In the genomic region with DNA sequence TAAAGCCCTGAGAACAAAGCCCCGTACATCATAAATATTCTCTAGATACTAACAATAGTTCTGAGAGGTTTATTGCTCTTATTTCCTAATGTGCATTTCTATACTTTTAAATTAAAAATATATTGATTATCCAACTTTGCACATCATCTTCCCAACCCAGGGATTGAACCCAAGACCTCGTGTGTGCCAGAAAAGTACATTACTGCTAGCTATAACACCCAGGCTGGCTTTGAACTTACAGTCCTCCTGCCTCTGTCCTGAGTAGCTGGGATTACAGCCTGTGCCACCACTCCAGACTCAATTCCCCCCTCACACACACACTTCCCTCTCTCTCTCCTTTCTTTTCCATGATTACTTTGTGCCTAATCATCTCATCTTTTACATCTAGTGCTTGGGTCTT, we compare ENCODE assay signal across 28 mouse cellular contexts. TPM values are rescaled to one million over a fixed set of nuclear protein-coding genes. Genes with fewer than 3 reads are reported as not detected.
"Had no signal": no experiment of that assay in that cellular context is flagged by ENCODE, and none has a peak within 500 bp of the region (broad histone marks: within the 10 kb centered on the region; RNA-seq: fewer than 3 reads in every experiment).

No protein-coding gene starts in this region.

- H3K4me3 ChIP-seq: embryonic facial prominence, embryonic 10.5 days; embryonic facial prominence, embryonic 12.5 days; embryonic facial prominence, embryonic 13.5 days; embryonic facial prominence, embryonic 15.5 days; erythroblast, embryonic 14.5 days; forebrain, embryonic 10.5 days; forebrain, embryonic 12.5 days; forebrain, embryonic 13.5 days; forebrain, embryonic 15.5 days; gastrocnemius, adult 2 months; heart, adult 2 months had no signal

- H3K36me3 ChIP-seq: embryonic facial prominence, embryonic 10.5 days; embryonic facial prominence, embryonic 12.5 days; embryonic facial prominence, embryonic 13.5 days; embryonic facial prominence, embryonic 15.5 days; forebrain, embryonic 10.5 days; forebrain, embryonic 12.5 days; forebrain, embryonic 15.5 days had no signal

- H3K27me3 ChIP-seq: embryonic facial prominence, embryonic 12.5 days; embryonic facial prominence, embryonic 13.5 days; forebrain, embryonic 12.5 days; forebrain, embryonic 13.5 days; forebrain, embryonic 15.5 days had no signal

- DNase-seq: cerebellum, adult 8-10 months; cerebellum, adult 9-10 months; cerebellum, adult 9-11 months; cerebellum, postnatal 10 days; cerebellum, postnatal 14 days; cerebellum, postnatal 25 days; cerebellum, postnatal 36 days; embryo, embryonic 11 days; forebrain, postnatal 0 days; gastrocnemius, adult 2 months; gastrocnemius, postnatal 10 days; gastrocnemius, postnatal 14 days; gastrocnemius, postnatal 25 days; gastrocnemius, postnatal 36 days; heart, adult 2 months had no signal

- H3K9me3 ChIP-seq: embryonic facial prominence, embryonic 10.5 days; embryonic facial prominence, embryonic 12.5 days; embryonic facial prominence, embryonic 13.5 days; embryonic facial prominence, embryonic 15.5 days; forebrain, embryonic 10.5 days; forebrain, embryonic 12.5 days; forebrain, embryonic 13.5 days; forebrain, embryonic 15.5 days had no signal

- ATAC-seq: forebrain, embryonic 13.5 days; forebrain, embryonic 14.5 days; forebrain, embryonic 15.5 days; forebrain, embryonic 16.5 days; forebrain, postnatal 0 days had no signal

- H3K9ac ChIP-seq: embryonic facial prominence, embryonic 12.5 days; embryonic facial prominence, embryonic 13.5 days; embryonic facial prominence, embryonic 15.5 days; forebrain, embryonic 12.5 days; forebrain, embryonic 13.5 days; forebrain, embryonic 15.5 days; forebrain, postnatal 0 days had no signal

- H3K27ac ChIP-seq: embryonic facial prominence, embryonic 10.5 days; embryonic facial prominence, embryonic 12.5 days; embryonic facial prominence, embryonic 13.5 days; embryonic facial prominence, embryonic 15.5 days; forebrain, embryonic 10.5 days; forebrain, embryonic 12.5 days; forebrain, embryonic 13.5 days; forebrain, embryonic 15.5 days; gastrocnemius, adult 2 months; heart, adult 2 months had no signal

- H3K4me1 ChIP-seq: embryonic facial prominence, embryonic 12.5 days; embryonic facial prominence, embryonic 15.5 days had no signal

- H3K4me2 ChIP-seq: embryonic facial prominence, embryonic 12.5 days; embryonic facial prominence, embryonic 13.5 days; embryonic facial prominence, embryonic 15.5 days; forebrain, embryonic 12.5 days; forebrain, embryonic 13.5 days; forebrain, embryonic 15.5 days had no signal

RNA-seq across cellular contexts. Expression of gene Gpr75, which starts 3.0 kb away (rescaled TPM):
- total RNA-seq: common myeloid progenitor, adult 5-6 weeks; granulocyte monocyte progenitor cell, adult 5-6 weeks had no signal
- polyA plus RNA-seq: erythroblast, embryonic 14.5 days had no signal
